Mouse (Mus musculus): Measurements from ENCODE around the gene Xkr7.

DNA sequence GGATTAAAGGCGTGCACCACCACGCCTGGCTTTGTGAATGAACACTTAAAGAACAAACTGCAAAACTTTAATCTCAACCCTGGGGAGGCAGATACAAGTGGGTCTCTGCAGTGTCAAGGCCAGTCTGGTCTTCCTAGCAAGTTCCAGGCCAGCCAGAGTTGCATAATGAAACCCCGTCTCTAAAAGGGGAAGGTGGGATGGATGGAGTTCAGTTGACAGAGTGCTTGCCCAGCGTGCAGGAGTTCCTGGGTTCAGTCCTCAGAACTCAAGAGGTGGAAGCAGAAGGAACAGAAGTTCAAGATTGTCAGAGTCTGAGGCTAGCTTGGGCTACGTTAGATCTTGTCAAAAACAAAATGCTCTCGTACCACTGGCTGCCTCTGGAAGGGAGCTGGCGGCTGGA, 5.6 kb upstream of the Xkr7 start:
- TF ChIP-seq GATA1 (IDR thresholded peaks at IDR 0.05; ENCODE audit: borderline replicate concordance, low read length) (no peak), FLI1 (IDR thresholded peaks at IDR 0.05; ENCODE audit: low read length) (no peak)
